14 mouse cellular contexts compared by ENCODE assay signal in genomic region chr8:84728474-84728873, GRCm38 (mm10). TPM values are rescaled to one million over a fixed set of nuclear protein-coding genes. Genes with fewer than 3 reads are reported as not detected.
DNase-seq lines count a peak whose midpoint lies in the region; ATAC-seq and TF ChIP-seq lines count a peak whose summit lies in the region.
"Had no signal": no experiment of that assay in that cellular context is flagged by ENCODE, and none has a peak within 500 bp of the region (broad histone marks: within the 10 kb centered on the region; RNA-seq: fewer than 3 reads in every experiment).

No protein-coding gene starts in this region.

- peak overlapping the region; percentile 90 for H3K27ac ChIP-seq in forebrain, embryonic 13.5 days
- H3K27ac ChIP-seq in liver, embryonic 14.5 days, result peak overlapping the region; percentile 98

- H3K4me2 ChIP-seq in forebrain, embryonic 13.5 days, result peak overlapping the region; percentile 28; the same call in 1 of the 2 replicates
- no peak overlapping the region for H3K4me2 ChIP-seq in liver, embryonic 14.5 days (ENCODE audit: low read depth)

- WGBS in forebrain, embryonic 13.5 days, result 46% methylated on average over 3 of the region's 3 CpGs
- 68% methylated on average over 3 of the region's 3 CpGs for WGBS in liver, embryonic 14.5 days (ENCODE audit: insufficient replicate concordance)

- H3K9me3 ChIP-seq in forebrain, embryonic 13.5 days (replicated peaks), result no peaks in the 10 kb centered on the region
- no peaks in the 10 kb centered on the region for H3K9me3 ChIP-seq in liver, embryonic 14.5 days (ENCODE audit: control insufficient read depth, low read length)

- H3K4me3 ChIP-seq in forebrain, embryonic 13.5 days, result no peak overlapping the region
- no peak overlapping the region for H3K4me3 ChIP-seq in liver, embryonic 14.5 days (ENCODE audit: insufficient read depth in 1 of 2, low read depth in 2 of 2, low read length in 2 of 2)

- ATAC-seq in forebrain, embryonic 13.5 days, result peak; percentile 86
- no peak for ATAC-seq in liver, embryonic 14.5 days (ENCODE audit: insufficient read depth)

- H3K9ac ChIP-seq in forebrain, embryonic 13.5 days, result peak overlapping the region; percentile 14; the same call in 1 of the 2 replicates
- peak overlapping the region; percentile 19; the same call in 1 of the 2 replicates for H3K9ac ChIP-seq in liver, embryonic 14.5 days (replicated peaks)

- DNase-seq in layer of hippocampus, adult 11-12 months (ENCODE audit: low spot score), result peak; percentile 62
- no peak for DNase-seq in layer of hippocampus, postnatal 25 days (ENCODE audit: extremely low spot score in 1 of 2, low spot score in 1 of 2)
- DNase-seq in brain, adult 2 months (ENCODE audit: low read depth, low spot score), result peak; percentile 85
- DNase-seq in liver, embryonic 14.5 days (ENCODE audit: low read depth in 3 of 3, low spot score in 3 of 3), result no peak
- DNase-seq in thymus, postnatal 25 days, result no peak
- no peak for DNase-seq in thymus, postnatal 36 days
- DNase-seq in adrenal gland, postnatal 36 days, result no peak
- DNase-seq: adrenal gland, adult 8-10 months; embryo, embryonic 11 days; gastrocnemius, postnatal 36 days; kidney, adult 9 months; lung, postnatal 10 days; thymus, adult 2 months had no signal

- H3K27me3 ChIP-seq in forebrain, embryonic 13.5 days, result no peaks in the 10 kb centered on the region
- H3K27me3 ChIP-seq in liver, embryonic 14.5 days (ENCODE audit: control insufficient read depth, insufficient read depth, low read length), result no peaks in the 10 kb centered on the region

- H3K4me1 ChIP-seq in forebrain, embryonic 13.5 days, result peaks cover 100% of the 10 kb centered on the region
- peaks cover 73 to 86% of the 10 kb centered on the region in 2 experiments for H3K4me1 ChIP-seq in liver, embryonic 14.5 days (replicated peaks; ENCODE audit: control insufficient read depth in 2 of 2, insufficient read depth in 2 of 2, low read length in 1 of 2)

- TF ChIP-seq EP300 in liver, embryonic 14.5 days (IDR thresholded peaks at IDR 0.05; ENCODE audit: low read depth), result no peak

- H3K36me3 ChIP-seq in forebrain, embryonic 13.5 days (ENCODE audit: poor library complexity, severe bottlenecking), result peaks cover 31% of the 10 kb centered on the region
- H3K36me3 ChIP-seq in liver, embryonic 14.5 days (replicated peaks; ENCODE audit: control insufficient read depth, insufficient read depth, low read depth), result peaks cover 2% of the 10 kb centered on the region; the same call in 1 of the 2 replicates

- no peak for TF ChIP-seq CTCF in liver, embryonic 14.5 days (IDR thresholded peaks at IDR 0.05; ENCODE audit: low read depth)

RNA-seq across cellular contexts. Expression of gene G430095P16Rik, which starts 5.7 kb away (rescaled TPM):
- total RNA-seq in layer of hippocampus, postnatal 25 days (2021), result not detected
- 3.7 and 3.8 TPM in 2 replicates for polyA plus RNA-seq in forebrain, embryonic 13.5 days (2015; fragmentation: Nextera tagmentation; extraction: Ambion mirVana)
- polyA plus RNA-seq in liver, embryonic 14.5 days (2012; rRNA removed), result 10.9 and 11.9 TPM in 2 replicates
- polyA plus RNA-seq in liver, embryonic 14.5 days (2014; fragmentation: Nextera tagmentation; extraction: Ambion mirVana), result 8.3 and 10.3 TPM in 2 replicates
- under 1 TPM in 1 of 2 experiments, not detected in 1; 0.46 TPM for total RNA-seq in adrenal gland, postnatal 36 days (2021)

RNA-seq across cellular contexts. Expression of gene Lyl1, which starts 27.2 kb away (rescaled TPM):
- total RNA-seq in layer of hippocampus, postnatal 25 days (2021), result 1 to 10 TPM; 2.1 to 2.8 TPM
- 1.9 and 2.1 TPM in 2 replicates for polyA plus RNA-seq in forebrain, embryonic 13.5 days (2015; fragmentation: Nextera tagmentation; extraction: Ambion mirVana)
- 45.4 and 46.2 TPM in 2 replicates for polyA plus RNA-seq in liver, embryonic 14.5 days (2012; rRNA removed)
- 55.6 and 57.7 TPM in 2 replicates for polyA plus RNA-seq in liver, embryonic 14.5 days (2014; fragmentation: Nextera tagmentation; extraction: Ambion mirVana)
- total RNA-seq in adrenal gland, postnatal 36 days (2021), result 1 to 10 TPM; 2.5 to 2.9 TPM

RNA-seq across cellular contexts. Expression of gene Nacc1, which starts 40.8 kb away (rescaled TPM):
- total RNA-seq in layer of hippocampus, postnatal 25 days (2021), result 10 to 100 TPM; 88.9 to 91.0 TPM
- 16.1 and 18.6 TPM in 2 replicates for polyA plus RNA-seq in forebrain, embryonic 13.5 days (2015; fragmentation: Nextera tagmentation; extraction: Ambion mirVana)
- 19.0 and 21.2 TPM in 2 replicates for polyA plus RNA-seq in liver, embryonic 14.5 days (2012; rRNA removed)
- 6.3 and 7.6 TPM in 2 replicates for polyA plus RNA-seq in liver, embryonic 14.5 days (2014; fragmentation: Nextera tagmentation; extraction: Ambion mirVana)
- 10 to 100 TPM; 73.9 to 80.0 TPM for total RNA-seq in adrenal gland, postnatal 36 days (2021)

RNA-seq across cellular contexts. Expression of gene Trmt1, which starts 42.4 kb away (rescaled TPM):
- 100 to 1,000 TPM in 1 of 2 experiments, 10 to 100 TPM in 1; 83.4 to 101 TPM for total RNA-seq in layer of hippocampus, postnatal 25 days (2021)
- 53.5 and 59.1 TPM in 2 replicates for polyA plus RNA-seq in forebrain, embryonic 13.5 days (2015; fragmentation: Nextera tagmentation; extraction: Ambion mirVana)
- polyA plus RNA-seq in liver, embryonic 14.5 days (2012; rRNA removed), result 37.5 and 37.6 TPM in 2 replicates
- polyA plus RNA-seq in liver, embryonic 14.5 days (2014; fragmentation: Nextera tagmentation; extraction: Ambion mirVana), result 27.4 and 34.1 TPM in 2 replicates
- total RNA-seq in adrenal gland, postnatal 36 days (2021), result 10 to 100 TPM; 63.8 to 83.7 TPM

Comparison
In these comparisons a context has a peak if more than half of its experiments do, and no peak if none do; other contexts are left out.
1. DNase-seq: peak in layer of hippocampus, adult 11-12 months (single experiment) and brain, adult 2 months (single experiment); none in layer of hippocampus, postnatal 25 days (0 of 2), liver, embryonic 14.5 days (0 of 3), thymus, postnatal 25 days (single experiment), thymus, postnatal 36 days (0 of 2) and adrenal gland, postnatal 36 days (0 of 2).